Mouse (Mus musculus) spleen, postnatal 4 days (tissue): ENCODE results near the gene Xpo1.
"Not testable (repeated sequence)": the region's sequence is repeated elsewhere in the genome, so short reads cannot be mapped to it uniquely, and the experiment has no call there.

Source experiments
- DNase-seq, 2 experiments: peaks; one replicate each; pipeline ENCODE4 v3.0.0; 2022; ENCODE audit warnings: low spot score in 2 of 2

Gene Xpo1

DNA sequence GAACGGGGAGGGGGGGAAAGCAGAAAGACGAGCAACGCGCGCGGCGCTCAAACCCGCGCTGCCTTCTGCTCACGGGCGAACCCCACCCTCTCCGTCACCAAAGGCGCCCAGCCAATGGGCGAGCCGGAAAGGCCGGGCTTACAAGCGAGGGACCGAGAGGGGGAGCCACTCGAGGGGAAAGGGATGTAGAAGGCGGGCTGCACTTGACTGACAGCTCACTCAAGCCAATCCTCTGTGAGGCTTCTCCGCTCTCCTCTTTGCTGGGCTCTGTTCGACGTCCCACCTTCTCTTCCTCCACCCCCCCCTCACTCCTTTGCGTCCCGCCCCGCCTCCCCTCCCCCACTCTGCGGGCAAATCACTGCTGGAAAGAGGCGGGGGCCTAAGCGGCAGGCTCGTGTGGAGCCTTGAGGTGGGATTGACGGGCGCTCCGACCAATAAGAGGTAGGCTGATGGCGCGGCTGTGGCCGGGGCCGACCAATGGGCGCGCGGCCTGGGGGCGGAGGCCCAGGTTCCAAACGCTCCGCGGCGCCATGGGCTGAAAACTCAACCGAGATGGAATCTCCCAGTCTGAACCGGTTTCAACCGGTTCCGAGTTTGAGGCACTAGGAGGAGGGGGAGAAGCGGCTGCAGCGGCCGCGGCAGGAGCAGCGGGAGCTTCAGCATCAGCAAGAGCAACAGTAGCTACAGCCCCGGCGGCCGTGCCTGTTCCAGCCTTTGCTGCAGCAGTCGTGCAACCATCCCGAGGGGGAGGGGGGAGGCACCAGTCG is at the start of gene Xpo1:
Gene Xpo1, plus strand, starts transcription at position 615 of the 767 bp plus-strand sequence.
- peak; percentile 99 for DNase-seq

- no peak for DNase-seq
Measured at GRCm38 (mm10) chr11:23209717-23210116, 46.1 kb upstream of the Xpo1 start.

DNA sequence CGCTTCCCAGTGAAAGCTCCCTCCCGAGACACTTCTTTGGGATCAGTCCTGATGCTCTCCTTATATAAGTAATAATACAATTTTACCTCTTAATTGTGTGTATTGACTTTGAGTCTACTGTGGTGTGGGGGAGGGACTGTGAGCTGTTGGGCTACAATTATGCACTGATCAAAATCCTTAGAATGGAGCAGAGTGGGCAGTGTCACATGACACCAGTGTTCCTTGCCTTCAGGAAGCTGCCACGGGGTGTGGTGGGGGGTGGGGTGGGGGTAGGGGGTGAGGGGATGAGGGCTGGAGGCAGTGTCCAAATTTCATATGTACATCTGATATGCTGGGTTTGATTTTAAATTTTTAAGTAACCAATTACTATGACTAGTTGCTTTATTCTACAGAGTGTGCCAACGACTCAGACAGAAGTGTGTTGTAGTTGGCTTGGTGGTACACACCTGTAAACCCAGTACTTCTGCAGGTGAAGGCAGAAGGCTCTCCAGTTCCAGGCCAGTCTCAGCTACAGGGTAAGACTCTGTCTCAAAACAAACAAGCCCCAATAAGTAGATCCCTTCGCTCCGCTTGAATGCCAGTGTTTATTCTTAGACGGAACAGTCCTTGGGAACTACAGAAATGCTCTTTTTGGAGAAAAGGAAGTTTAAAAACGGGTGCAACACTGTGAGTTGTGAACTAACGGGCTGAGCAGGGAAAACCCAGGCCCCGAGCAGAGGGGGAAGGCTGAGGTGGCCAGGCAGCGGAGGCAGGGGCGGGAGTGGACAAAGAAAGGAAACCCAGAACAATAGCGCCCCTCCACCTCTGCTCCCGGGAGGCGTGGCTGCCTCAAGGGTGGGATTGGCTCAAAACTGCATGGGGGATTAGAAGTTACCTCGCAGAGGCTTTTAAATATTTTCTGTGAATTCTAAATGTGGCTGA is 45.0 kb upstream of the Xpo1 start:
- DNase-seq = peak in 1 of 2 experiments; percentile 15

DNA sequence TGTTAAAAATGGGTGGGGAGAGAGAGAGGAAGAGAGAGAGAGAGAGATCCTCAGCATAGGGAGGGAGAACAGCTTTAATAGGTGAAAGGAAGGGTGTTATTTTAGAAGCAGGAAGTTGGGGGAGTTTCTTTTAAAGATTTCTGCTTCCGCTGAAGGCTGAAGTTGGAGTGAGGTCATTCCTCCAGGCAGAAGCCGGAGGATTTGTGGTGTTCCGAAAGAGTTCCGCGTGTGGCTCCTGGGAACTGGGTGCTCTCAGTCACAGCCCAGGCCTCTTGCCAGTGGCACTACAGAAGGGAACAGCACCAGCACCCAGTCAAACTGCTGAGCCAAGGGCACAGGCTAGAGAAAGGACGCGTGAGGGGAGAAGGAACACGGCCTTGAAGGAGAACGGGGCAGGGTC is 38.4 kb upstream of the Xpo1 start:
- DNase-seq = no peak

GRCm38 (mm10) chr11:23236015-23236414 is 19.8 kb upstream of the Xpo1 start:
- no peak for DNase-seq

DNA sequence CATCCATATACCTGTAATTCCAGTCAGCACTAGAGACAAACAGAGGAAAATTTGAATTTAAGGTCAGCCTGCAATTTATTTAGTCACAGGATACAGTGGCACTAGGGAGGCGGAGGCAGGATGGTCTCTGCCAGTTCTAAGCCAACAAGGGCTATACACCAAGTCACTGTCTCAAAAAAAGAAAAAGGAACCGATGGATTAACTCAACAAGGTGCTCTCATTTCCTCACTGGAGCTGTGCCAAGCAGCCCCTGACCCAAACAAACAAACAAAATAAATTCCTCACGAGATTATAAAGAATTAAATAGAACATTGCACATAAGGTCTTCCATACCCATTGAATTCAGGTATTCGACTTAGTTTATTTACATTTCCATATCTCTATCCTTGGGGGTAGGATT is 1.9 kb upstream of the Xpo1 start:
- no peak for DNase-seq

GRCm38 (mm10) chr11:23254548-23254947 is 1.3 kb upstream of the Xpo1 start:
- peak in 1 of 2 experiments; percentile 15 for DNase-seq

DNA sequence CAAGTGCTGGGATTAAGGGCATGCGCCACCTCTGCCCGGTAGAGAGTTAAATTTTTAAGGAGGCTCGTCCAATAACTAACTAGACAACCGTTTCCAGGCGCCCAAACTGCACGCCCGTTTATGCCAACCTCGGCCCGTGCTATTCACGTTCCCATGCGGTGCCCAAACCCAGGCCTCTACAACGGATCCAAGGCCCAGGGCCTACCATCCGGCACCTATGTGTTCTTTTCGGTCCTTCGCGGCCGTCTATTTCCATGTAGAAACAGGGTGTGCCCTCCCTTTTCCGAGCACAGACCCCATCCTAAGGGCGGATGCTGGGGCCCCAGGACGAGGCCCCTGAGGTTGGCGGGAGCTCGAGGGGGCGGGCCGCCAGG is 801 bp upstream of the Xpo1 start:
- no peak for DNase-seq

GRCm38 (mm10) chr11:23256194-23256802 is 457 bp downstream of the Xpo1 start:
- no peak for DNase-seq

GRCm38 (mm10) chr11:23256803-23257704 is 1.2 kb downstream of the Xpo1 start:
- DNase-seq = peak; percentile 83 to 88

DNA sequence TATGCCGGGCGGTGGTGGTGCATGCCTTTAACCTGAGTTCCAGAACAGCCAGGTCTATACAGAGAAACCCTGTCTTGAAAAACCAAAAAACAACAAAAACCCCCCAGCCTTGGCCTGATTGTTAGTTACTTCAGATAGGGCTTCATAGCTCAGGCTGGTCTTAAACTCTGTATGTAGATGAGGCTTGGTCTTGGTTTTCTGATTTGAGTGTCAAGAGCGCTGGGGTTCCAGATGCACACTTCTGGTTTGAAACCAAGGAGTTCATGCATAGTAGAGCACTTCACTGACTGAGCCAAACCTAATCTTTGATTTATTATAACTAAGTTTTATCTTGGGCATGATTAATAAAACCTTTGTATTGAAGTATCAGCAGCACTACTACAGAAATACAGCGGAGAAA is 3.2 kb downstream of the Xpo1 start:
- no peak for DNase-seq

DNA sequence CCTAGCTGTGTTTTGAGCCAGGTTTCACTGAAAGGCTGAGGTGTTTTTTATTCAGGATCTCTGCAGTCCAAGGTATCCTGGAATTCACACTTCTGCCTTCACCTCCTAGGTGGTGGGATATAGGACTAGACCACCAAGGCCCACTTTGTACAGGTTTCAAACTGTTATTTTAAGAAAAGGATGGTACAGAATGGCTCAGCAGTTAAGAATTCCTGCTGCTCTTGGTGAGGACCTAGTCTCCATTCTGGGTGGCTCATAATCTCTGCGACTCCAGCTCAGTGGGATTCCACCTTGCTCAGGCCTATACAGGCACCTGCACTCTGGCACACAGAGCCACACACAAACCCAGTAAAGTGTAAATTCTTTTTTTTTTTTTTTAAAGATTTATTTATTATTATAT is 3.6 kb downstream of the Xpo1 start:
- DNase-seq = no peak

- no peak for DNase-seq
Measured at GRCm38 (mm10) chr11:23260186-23260585, 4.3 kb downstream of the Xpo1 start.

DNA sequence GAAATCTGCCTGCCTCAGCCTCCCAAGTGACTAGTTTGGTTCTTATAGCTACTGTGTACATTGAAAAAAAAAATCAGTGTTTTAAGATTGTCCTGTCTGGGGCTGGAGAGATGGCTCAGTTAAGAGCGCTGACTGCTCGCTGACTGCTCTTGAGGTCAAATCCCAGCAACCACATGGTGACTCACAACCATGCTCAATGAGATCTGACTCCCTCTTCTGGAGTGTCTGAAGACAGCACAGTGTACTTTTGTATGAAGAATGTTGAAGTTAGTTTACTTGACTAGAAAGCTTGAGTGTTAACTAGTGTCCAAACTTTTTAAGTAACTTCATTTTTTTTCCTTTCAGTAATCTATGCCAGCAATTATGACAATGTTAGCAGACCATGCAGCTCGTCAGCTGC is 5.6 kb downstream of the Xpo1 start:
- DNase-seq = no peak

GRCm38 (mm10) chr11:23264949-23265348 is 9.1 kb downstream of the Xpo1 start:
- DNase-seq = no peak

DNA sequence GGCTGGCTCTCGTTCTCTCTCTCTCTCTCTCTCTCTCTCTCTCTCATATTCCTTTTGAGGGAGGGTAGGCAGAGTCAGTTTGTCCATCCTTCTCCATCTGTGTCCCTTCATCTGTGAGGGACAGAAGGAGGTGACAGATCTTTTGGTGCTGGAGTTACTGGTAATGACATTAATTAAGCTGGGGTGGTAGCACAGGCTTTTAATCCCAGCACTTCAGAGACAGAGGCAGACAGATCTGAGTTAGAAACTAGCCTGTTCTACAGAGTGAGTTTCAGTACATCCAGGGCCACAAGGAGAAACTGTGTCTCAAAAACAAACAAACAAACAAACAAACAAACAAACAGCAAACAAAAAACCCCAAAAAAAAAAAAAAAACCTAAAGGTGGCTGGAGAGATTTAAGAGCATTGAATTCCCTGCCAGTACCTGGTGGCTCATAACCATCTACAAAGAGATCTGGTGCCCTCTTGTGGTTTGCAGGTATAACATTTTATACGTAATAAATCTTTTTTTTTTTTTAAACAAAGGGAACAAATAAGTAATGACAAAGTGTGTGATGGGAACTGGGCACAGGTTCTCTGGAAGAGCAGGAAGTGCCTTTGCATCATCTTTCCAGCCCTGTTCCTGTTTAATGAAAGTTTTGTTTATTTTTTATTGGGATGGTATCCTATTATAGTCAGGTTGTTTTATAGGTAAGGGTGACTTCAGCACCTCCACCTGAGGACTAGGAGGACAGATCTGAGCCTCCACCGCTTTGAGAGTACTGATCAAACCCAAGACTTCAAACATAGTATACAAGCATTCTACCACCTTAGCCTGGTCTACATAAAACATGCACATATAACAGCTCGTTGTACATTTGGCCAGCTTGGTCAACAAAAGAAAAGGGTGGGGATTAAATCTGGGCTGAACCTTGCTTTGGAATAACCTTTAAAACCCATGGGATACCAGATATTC is 16.2 kb downstream of the Xpo1 start:
- DNase-seq = peak in 1 of 2 experiments; percentile 16

DNA sequence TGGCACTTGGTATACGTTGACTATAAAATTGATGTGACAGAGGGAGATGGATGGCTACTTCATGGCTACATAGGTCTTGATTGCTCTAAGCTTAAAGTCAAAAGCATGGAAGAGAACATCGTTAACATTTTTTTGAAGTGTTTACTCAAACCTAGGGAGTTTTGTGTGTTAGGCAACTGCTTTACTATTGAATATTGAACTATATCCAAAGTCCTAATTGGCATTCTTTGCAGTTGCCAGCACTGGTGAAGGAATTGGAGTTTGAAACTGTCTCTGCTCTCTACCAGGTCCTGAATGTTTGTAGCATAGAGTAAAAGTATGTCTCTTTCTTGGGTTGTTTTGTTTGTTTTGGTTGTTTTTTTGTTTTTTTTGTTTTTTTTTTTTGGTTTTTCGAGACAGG is 19.9 kb downstream of the Xpo1 start:
- DNase-seq = no peak

- DNase-seq = no peak
Measured at GRCm38 (mm10) chr11:23284469-23284868, 28.6 kb downstream of the Xpo1 start.

DNA sequence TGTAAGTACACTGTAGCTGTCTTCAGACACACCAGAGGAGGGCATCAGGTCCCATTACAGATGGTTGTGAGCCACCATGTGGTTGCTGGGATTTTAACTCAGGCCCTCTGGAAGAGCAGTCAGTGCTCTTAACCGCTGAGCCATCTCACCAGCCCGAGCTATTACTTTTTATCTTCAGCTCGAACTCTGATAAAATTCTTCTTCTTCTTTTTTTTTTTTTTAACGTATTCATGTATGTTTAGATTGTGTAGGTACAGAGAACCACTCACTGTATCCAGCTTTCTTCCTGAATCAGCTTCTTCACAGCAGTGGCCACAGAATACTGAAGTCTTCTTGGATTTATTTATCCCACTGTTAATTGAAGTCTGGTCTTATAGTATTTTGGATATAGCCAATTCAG is 33.0 kb downstream of the Xpo1 start:
- DNase-seq = not testable (repeated sequence)

DNA sequence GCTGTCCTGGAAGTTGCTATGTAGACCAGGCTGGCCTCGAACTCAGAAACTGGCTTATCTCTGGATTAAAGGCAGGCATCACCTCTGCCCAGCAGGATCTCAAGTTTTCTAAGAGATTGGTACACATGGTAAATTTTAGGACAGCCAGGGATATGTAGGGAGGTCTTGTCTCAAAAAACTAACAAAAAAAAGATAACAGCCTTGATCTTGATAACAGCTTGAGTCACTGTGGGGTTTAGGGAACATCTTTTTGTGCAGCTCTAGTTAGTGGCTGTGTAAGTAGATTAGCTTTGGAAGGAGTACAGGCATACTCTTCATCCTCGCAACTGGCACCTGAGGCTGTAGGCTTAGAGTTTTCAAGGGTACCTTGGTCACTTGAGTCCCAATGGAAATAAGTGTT is 41.5 kb downstream of the Xpo1 start:
- no peak for DNase-seq
